Mouse (Mus musculus) brain, adult 2 months (tissue): ENCODE results near the gene Phactr2.
A peak's percentile ranks its signal among the peaks of the same experiment; 100 is the strongest.
"Not testable (repeated sequence)": the region's sequence is repeated elsewhere in the genome, so short reads cannot be mapped to it uniquely, and the experiment has no call there.

Experiments
- DNase-seq: peaks from one replicate; pipeline ENCODE4 v3.0.0; 2011; ENCODE audit warnings: low read depth, low spot score

The Phactr2 gene

DNA sequence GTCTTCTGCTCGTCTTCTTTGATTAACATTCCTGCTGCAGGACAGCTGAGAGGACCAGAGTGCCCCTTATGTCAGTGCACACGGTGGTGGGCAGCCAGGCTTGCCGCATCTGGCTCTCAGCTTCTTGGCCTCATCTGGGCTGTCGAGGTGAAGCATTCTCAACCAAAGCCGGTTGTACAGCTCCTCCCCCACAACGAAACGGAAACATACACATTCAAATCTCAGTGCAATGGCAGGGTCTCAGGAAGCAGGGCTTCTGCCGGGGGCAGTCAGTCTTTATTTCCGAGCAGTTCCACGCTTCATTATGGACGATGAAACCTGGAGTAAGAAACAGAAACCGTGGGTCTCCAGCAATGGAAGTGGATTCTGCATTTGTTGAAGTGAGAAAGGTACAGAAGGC lies 260.3 kb downstream of the Phactr2 start:
- DNase-seq, result no peak

DNA sequence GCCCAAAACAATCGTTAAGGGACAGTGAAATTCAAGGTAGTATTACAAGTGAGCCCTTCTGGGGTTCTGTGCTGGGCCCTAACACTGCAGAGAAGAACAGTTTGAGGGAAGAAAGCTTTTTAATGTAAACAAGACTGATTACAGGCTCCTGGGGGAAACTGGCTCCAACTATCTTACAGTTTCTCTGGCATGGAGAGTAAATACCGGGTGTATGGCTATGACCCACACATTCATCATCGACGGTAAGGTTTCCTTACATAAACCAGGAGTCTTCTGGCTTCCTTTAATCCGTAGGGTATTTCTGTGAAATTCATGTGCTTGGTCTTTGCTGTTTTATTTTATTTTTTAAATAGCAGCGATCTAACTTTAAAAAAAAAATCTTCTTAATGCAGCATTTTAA lies 261.4 kb downstream of the Phactr2 start:
- DNase-seq, result no peak

DNA sequence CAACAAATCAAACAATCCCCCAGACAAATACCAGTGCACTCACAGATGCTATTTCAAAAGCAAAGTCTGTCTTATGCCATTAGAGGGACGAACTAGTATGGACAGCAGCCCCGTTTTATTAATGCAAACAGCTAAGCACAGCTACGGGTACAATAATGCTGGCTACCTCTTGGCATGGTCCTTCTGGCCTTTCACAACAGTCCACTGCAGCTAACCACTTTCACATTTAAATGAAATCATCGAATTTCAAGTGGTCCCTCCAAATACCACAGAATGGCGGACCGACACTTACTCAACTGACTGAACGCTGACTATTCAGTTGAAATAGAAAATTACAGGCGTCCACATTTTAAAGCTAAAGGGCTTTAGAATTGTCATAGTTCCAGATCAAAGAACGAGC lies 261.9 kb downstream of the Phactr2 start:
- DNase-seq, result no peak

DNA sequence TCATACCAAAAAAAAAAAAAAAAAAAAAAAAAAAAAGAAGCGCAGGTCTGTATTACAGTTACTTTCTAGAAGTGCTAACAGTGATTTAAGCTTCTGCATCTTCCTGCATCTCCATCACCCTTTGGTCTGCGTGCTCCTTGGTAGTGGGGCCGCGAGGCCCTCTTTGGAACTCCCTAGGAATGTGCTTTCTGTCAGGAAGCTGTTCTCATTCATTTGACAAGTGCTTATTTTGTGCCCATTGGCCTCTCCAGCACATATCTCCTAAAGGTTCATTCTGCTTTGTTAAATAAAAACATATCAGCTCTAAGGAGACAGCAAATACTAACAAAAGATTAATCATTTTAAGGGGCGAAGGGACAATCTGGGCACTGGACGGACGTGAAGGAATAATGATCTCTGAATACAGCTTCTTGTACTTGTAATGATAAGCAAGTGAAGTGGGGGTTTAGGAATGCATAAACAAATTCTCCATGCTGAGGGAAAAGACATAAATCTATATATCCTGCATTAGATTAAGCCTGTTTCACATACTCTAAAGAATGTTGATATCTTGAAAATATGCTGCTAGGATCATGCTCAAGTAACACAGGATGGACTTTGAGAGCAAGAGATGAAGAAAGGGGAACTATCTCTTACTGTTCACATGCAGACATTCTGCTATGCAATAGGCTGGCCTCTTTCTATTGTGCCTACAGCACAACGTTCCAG lies 264.1 kb downstream of the Phactr2 start:
- no peak for DNase-seq

DNA sequence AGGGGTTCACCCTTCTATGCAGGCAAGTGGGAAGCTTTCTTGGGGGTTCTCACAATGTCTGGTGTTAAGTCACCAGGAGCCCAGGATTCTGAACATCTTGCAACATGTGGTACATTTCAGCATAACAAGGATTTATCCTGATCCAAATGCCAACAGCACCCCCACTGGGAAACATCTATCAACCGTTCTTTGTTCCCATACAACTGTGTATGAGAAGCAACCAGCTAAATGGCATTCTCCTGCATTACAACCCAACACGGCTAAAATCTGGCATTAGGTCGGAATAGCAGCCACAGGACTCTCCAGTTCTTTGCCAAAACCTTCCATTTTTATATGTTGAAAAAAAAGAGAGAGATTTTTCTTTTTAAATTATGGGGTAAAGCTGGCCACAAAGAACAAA lies 264.7 kb downstream of the Phactr2 start:
- DNase-seq, result no peak

- no peak for DNase-seq
Observed at GRCm38 (mm10) chr10:13209061-13209460, 265.2 kb downstream of the Phactr2 start.

DNA sequence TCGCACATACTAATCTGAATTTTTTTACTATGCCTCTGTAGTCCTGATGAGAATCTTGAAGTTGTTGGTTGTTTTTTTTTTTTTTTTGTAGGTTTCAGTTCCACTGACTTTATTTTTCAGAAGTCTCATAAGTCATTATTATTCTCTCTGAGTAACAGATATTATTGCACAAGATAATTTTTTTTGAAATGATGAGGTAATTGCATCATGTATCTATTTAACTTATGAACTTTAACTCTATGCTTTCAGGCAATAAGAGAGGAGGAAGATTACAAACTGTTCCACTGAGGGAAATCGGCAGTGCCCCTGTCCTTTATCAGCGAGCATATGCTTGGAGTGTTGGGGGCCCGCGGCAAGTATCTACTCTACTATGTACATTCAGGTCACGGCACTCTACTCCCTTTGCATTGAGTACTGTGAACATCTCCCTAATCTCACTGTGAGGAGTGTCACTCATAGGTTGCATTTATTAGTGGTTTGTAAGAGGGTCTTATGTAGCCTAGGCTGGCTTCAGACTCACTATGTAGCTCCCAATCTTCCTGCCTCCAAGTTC lies 272.4 kb downstream of the Phactr2 start:
- DNase-seq, result no peak

DNA sequence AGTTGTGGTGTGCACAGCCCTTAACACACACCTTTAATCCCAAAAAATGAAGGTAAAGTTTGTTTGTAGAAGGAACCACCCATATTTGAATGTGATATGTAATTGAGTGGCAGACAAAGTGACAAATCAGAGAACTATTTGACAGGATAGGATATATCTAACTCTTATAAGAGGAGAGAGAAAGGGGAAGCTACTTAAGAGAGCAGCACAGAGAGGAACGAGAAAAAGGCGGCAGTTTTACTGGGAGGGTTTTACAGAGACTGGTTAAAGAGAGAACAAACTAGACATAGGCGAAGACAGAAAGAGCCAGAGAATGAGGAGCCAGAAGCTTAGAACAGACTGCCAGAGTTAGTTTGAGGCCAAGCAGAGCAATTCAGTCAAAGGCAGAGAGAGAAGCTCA lies 273.4 kb downstream of the Phactr2 start:
- DNase-seq, result no peak

DNA sequence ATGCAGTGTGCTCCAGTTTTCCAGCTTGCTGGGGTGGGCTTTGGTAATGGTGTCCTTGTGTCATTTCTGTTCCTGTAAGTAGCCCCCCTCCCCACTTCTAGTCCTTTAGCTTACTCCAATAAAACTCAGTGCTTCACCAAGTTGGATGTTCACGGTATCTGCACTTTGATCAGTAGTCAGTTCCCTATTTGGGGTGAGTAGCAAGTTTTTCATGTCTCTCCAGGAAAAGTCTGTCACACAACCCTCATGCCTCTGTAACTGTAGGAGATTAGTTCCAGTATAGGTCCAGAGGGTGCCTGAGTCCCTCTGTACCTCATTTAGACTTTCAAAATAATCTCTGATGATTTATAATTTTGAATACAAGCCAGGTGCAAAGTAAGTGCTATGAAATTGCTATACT lies 275.0 kb downstream of the Phactr2 start:
- DNase-seq, result no peak

GRCm38 (mm10) chr10:13196872-13197507 lies 277.2 kb downstream of the Phactr2 start:
- no peak for DNase-seq

DNA sequence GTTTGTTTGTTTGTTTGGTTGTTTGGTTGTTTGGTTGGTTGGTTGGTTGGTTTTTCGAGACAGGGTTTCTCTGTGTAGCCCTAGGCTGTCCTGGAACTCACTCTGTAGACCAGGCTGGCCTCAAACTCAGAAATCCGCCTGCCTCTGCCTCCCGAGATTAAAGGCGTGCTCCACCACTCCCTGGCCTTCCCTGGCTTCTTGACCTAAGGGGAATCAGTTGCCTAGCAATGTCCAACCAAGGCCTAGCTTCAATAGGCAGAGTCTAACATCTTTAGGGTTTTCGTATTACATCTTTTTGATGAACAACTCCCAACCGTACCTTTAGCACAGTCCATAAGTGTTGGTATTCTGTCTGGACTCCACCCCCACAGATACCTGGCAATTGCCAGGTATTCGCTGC lies 280.7 kb downstream of the Phactr2 start:
- not testable (repeated sequence) for DNase-seq

- peak; percentile 98 for DNase-seq
Observed at GRCm38 (mm10) chr10:13192731-13193351, 281.4 kb downstream of the Phactr2 start, which contains the start of gene Ltv1. Ltv1 (minus strand) TSS chr10:13193168.

DNA sequence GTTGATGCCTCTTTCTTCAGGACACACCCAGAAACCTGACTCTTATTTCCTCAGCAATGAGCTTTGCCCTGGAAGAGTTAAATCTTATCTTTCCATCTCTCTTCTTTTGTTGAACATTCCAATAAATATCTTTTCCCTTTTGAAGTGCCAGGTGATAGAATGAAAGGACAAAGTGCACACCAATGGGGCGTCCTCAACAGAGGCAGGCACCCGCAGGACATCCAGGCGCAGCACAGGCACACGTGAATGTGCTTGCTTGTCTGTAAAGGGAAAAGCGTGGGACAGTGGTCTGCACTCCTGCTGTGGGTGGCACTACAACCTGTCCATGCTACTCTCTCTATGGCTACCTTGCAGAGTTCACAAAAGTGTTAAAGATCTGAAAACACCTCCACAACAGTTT lies 284.3 kb downstream of the Phactr2 start:
- DNase-seq, result no peak

- DNase-seq, result no peak
Observed at GRCm38 (mm10) chr10:13186754-13187153, 287.5 kb downstream of the Phactr2 start.

- no peak for DNase-seq
Observed at GRCm38 (mm10) chr10:13184170-13184766, 289.9 kb downstream of the Phactr2 start.

DNA sequence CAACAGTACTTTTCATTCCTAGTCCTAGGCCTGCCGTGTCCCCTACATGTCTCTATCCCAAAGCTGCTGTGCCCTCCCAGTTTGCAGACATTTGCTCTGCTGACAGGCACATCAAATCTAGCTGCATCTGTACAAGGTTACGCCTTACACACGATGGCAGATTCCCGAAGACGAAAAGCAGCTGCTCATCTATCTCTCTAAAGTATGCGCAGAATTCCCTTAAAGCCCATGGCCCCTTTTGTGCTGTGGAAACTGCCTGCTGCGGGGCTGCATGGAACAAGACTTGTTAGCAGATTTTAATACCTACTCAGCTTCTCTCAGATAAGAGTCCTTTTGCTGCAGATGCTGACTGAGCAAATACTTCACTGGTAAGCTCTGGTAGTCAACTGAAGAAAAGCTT lies 294.0 kb downstream of the Phactr2 start:
- no peak for DNase-seq

GRCm38 (mm10) chr10:13177973-13178624 lies 296.1 kb downstream of the Phactr2 start, which contains the start of gene Zc2hc1b:
Zc2hc1b (minus strand) TSS chr10:13178023.
- no peak for DNase-seq

DNA sequence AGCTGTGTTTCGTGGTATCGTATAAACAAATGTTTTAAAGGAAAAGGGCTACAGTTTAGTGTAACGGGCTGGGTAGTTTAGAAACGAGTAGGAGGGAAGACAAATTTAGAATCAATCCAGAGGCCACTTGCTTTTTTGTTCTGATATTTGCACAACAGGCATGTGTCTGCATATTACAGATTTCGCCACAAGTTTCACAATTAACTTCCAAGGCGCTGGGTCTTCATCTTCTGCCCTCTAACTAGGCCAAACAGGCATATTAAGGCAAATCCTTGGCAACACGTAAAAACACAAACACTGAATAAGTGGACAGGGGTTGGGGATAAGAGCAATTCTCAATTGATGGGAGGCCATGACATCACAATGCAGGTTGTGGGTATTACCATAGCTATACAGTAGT lies 298.3 kb downstream of the Phactr2 start:
- no peak for DNase-seq

DNA sequence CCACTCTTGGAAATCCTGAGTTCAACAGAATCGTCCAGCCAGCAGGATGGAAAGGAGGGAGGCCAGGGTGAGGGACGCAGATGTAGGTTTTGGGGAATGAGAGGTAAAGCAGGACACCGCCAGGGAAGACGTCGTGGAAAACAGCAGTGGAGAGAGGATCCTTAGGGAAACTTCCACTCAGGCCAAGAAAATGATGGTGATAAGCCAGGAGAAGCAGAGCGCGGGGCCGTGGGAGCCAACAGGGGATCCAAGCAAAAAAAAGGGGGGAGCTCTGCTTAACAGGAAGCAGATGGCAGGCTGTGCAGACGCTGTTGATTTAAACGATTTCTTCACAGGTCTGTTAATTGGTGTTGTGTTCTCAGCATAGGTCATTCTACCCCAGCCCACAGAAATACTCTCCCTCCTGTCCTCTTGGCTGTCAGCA lies 301.4 kb downstream of the Phactr2 start:
- no peak for DNase-seq

DNA sequence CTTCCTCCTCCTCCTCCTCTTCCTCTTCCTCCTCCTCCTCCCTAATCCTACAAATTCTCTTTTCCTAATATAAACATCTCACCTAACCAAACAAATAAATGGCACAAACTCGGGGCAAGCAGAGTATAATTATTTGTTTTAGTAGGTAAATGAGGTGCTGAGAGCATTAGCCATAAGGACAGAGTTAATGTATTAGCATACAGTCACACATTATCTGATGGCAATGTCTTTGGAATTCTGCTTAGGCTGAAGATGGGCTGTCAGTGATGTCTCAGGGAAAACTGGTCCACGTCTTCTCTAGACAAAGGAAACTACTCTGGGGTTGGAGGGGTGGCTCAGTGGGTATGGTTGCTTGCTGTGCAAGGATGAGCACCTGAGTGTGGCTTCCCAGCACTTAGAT lies 302.8 kb downstream of the Phactr2 start:
- no peak for DNase-seq

DNA sequence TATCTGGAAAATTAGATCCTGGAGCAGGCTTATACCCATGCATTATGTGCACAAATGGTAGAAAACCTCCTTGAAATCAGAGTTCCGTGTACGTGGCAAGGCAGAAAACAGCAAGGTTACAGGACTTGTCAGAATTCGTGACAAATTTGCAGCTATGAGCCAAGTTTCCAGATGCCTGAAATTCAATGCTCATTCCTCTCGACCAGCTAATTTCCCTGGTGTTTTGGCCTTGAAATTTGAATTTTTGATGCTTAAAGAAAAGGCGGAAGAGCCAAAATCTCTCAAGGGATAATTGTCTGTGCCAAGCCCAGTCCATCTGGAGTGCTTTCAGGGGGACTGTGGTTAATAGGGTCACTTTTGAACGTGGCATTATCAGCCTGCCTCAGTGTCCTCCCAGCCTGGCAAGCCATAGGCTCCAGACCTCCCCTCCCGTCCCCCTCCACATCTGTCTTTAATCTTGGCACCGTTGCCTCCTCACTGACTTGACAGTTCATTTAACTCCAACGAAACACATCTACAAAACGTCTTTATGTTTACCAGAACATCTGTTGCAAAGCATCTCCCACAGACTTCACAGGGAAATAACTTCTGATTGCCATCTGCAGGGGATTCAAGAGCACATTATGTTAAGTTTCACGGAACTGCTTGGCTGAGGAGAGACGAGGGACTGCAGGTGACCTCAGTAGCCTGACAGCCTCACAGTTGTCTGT lies 303.3 kb downstream of the Phactr2 start:
- DNase-seq, result peak; percentile 24
